Mouse (Mus musculus) adrenal gland, postnatal 14 days (tissue): ENCODE data around the gene C1s2. TPM values are rescaled to one million over a fixed set of nuclear protein-coding genes. Genes with fewer than 3 reads are reported as not detected.
"Not testable (repeated sequence)": the region's sequence is repeated elsewhere in the genome, so short reads cannot be mapped to it uniquely, and the experiment has no call there.

Source experiments
- DNase-seq: peaks from one replicate; pipeline ENCODE4 v3.0.0; 2021; ENCODE audit warnings: mixed read lengths
- total RNA-seq: library from RNA; stranded (reverse); gene quantifications from 2 replicates; pipeline ENCODE4 v1.2.3, GENCODE M21; 2021

C1s2 gene
- total RNA-seq, 1 experiment from 2014 or later = 2.9 TPM

DNA sequence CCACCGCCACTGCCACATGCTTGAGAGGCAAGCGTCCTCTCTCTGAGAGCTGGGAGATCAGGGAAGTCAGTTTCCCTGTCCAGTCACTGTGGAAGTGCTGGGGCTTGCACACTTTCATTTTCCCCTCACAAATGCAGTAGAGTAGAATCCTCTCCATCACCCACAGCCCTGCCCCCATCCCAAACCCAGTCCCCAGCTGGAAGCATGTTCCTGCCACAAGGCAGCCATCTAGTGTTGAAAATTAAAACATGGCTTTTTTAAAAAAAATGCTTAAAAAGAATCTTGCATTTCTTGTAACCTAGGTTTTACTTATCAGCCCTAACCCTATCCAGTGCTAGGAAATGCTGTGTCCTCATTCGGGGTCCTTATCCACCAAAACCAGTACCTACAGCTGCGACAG is 4.2 kb upstream of the C1s2 start:
- DNase-seq = peak; percentile 33

DNA sequence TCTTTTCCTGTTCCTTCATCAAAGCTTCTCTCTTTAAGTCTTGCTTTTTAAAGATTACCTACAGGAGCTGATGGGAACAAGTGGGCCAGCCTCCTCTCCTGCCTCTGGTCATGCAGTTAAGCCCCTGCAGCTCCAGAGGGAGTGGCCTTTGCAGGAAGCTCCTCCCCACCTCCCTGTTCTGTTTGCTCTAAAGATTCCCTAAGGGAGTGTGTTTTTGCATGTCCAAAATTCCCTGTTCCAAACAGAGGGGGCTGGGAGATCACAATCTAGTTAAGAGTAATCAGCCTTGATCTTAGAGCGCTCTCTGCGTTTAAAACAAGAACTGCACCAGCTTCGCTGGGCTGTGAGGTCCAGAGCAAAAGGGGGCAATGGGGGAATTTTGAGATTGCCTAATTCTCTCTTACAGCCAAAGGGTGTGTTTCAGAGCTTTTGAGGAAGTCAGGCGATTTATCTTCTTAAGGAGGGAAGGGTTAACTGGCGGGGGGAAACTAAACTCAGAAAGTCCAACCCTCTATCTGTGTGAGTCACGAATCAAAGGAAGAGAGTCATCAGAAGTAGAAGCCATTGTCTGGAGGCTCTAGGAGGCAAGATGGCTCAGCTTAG is 1.1 kb upstream of the C1s2 start:
- peak; percentile 52 for DNase-seq

DNA sequence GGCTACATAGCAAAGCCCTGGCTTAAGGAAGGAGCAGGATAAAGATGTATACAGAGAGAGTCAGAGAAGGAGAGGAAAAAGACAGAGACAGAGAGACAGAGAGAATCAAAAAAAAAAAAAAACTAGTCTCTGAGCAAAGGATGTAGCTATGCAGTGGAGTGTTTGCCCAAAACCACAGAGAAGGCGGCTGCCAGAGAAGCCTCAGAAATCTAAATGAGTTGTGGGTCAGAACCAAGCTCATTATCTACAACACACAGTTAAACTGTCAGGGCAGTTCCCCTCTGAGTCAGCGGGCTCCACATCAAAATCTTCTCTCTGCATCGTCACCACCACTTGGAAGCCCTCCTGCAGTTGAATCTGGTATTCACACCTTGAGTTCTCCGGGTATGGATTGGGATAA is 5.1 kb downstream of the C1s2 start:
- no peak for DNase-seq

DNA sequence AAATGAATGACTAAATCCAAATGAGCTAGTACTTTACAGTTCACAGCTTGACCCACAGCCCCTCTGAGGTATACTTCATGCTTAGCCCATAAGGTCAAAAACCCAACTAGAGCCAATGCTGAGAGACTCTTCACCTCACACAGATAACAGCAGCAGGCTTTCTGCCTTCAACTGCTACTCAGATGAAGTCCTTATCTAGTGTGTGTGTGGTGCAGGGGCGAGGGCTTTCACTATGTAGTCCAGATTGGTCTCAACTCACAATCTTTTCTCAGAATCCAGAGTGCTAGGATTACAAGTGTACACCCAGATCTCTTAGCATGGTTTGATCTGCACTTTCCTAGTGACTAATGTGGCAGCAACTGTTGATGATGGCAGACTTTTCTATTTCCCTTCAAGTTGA is 9.7 kb downstream of the C1s2 start:
- not testable (repeated sequence) for DNase-seq

DNA sequence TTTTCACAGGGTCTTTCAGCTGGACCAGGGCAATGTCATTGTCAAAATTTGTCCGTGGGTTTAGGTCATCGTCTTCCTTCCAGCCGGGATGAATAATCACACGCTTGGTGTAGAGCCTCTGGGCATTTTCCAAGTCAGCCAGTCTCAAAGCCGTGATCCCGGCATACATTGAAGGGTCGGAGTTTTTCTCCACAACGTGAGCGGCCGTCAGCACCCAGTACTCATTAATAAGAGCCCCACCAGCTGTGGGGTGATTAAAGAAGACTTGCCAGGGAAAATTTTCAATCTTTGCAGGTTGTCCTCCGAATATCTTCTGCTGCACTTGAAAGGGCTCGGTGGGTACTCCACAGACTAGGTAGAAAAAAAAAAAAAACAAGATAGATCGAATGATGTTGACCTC is 10.3 kb downstream of the C1s2 start:
- no peak for DNase-seq

DNA sequence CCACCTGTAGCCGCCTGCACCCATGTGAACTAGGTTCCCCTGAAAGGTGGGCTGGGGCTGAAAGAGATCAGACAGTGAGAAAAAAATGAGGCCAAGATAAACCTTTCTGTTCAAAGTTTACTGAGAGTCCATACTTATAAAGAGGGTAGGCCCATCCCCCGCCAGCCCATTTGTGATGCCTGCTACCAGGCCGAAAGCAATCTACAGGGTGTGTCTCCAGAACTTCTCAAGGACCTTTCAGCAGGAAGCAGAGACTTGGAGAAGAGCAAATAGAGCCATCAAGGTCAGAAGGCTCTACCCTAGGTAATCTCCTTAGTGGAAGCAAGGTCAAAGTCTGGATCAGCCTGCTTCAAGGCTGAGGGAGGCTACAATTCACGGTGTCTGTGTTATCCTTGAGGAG is 33.9 kb downstream of the C1s2 start:
- peak; percentile 23 for DNase-seq

DNA sequence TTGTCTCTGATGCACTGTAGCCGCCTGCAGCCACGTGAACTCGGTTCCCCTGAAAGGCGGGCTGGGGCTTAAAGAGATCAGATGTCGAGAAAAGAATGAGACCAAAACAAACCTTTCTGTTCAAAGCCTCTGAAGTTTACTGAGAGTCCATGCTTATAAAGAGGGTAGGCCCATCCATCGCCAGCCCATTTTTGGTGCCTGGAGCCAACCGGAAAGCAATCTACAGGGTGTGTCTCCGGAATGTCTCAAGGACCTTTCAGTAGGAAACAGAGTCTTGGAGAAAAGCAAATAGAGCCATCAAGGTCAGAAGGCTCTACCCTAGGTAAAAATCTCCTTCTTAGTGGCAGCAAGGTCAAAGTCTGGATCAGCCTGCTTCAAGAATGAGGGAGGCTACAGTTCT is 42.8 kb downstream of the C1s2 start:
- no peak for DNase-seq

DNA sequence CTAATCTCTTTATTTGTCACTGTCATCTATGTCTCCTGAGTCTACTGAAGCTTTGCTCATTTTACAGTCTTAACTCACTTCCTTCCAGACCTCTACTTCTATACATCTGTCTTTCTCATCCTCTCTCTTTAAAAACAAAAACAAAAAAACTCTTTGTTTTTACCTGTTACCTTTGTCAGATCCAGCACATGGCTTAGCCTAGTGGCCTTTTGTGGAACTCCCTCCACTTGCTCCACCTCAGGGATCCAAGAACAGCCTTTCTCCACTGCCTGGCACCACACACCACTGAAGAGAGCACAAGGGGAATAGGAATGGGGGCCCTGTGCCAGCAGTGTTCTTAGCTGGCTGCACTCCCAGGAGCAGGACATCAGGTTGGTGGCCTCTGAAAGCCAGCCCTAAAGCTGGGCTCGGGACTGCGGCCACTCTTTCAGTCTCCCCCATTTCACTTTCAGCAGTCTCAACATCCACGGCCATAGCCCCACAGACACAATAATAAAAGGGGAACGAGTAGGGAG is 43.6 kb downstream of the C1s2 start:
- DNase-seq = peak; percentile 76

DNA sequence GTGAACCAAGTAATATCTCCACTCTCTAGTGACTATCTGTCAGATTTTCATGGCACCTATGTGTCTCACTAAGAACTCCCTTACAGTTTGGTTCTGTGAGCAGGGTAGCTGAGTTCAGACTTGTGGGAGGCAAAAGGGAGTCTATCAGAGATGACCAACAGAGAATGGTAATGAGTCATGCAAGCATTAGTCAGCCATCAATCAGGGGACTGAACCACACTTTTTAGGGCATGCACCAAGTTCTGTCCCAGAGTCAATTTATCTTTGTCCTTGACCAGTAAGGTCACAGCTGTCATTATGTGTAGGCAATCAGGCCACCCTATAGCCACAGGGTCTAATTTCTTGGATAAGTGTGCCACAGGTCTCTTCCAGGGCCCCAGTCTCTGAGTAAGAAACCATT is 47.1 kb downstream of the C1s2 start:
- peak; percentile 24 for DNase-seq

DNA sequence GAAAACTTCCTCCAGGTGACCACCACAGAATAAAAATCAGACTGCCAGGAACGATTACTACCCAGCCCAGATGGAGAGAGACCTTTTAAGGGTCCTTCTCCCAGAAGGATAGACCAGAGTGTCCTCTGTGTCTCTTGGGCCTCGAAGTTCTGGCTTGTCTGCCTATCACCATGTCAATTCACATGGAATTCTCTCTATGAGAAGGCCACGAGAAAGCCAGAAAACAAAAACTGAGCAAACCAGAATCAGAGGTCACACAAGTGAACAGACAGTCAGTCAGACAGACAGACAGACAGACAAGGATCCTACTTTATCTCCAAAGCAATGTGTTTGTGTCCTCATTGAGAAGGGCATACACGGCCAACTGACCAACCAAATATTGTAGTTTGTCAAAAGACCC is 49.6 kb downstream of the C1s2 start:
- DNase-seq = no peak

DNA sequence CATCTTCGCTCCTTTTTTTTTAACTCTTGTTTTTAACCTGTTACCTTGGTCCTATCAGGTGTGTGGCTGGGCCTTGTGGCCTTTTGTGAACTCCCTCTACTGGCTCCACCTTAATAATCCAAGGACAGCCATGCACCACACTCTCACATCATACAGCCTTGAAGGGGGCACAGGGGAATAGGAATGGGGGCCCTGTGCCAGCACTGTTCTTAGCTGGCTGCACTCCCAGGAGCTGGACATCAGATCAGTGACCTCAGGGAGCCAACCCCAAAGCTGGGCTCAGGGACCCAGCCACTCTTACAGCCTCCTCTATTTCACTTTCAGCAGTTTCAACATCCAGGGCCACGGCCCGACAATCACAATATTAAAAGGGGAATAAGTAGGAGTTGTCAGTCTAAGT is 50.1 kb downstream of the C1s2 start:
- peak; percentile 90 for DNase-seq

DNA sequence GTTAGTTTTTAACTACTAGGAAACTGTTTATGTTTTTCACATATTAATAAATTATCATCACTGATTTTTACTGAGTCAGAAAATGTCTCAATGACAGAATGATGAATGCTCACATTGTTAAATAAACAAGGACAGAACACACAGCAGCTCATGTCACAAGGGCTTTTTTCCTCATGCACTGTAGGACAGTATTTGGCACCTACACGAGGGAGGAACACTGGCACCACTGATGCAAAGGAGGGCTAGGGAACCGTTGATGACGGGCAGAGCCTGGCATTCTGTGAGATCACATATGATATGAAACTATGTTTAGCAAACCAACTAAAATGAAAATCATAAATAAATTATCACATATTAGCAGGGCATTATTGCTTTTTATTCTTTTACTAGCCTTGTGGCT is 51.0 kb downstream of the C1s2 start:
- peak; percentile 16 for DNase-seq

DNA sequence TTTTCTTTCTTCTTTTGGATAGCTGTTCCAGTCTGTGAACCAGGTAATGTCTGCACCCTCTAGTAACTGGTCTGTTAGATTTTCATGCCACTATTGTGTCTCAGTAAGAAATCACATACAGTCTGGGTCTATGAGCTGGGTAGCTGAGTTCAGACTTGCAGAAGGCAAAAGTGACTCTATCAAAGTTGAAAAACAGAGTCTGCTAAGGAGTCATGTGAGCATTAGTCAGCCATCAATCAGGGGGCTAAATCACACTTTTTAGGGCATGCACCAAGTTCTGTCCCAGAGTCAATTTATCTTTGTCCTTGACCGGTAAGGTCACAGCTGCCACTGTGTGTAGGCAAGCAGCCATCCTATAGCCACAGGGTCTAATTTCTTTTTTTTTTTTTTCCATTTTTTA is 53.7 kb downstream of the C1s2 start:
- DNase-seq = peak; percentile 11

DNA sequence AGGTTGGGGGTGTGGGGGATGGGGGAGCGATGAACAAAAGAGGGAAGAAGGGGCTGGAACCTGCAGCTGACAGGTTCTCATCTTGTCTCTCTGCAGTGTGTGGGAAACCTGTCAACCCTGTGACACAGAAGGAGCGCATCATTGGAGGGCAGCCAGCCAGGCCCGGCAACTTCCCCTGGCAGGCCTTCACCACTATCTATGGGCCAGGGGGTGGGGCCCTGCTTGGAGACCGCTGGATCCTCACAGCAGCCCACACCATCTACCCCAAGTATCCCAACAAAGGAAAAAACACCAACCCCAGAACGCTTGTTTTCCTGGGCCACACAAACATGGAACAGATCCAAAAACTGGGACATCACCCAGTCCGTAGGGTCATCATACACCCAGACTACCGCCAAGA is 55.7 kb downstream of the C1s2 start:
- DNase-seq = peak; percentile 72

DNA sequence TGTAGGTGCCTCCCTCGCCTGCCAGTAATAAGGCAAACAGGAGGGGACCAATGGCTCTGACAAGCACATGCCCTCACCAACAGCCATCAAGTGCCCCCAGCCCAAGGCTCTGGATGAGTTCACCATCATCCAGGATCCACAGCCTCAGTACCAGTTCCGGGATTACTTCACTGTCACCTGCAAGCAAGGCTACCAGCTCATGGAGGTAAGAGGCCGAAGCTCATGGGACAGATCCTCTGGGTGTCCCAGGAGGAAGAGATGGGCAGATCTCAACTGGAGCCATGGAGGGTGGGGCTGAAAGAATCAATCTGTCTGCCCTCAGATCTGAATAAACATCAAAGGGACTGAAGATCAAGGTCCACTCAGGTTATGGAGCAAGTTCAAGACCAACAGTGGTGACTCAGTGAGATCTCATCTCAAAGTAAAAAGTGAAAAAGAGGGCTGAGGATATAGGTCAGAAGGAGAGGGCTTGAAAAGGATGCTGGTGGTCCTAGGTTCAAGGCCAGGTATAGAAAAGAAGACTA is 60.7 kb downstream of the C1s2 start:
- DNase-seq = not testable (repeated sequence)

Other genes starting within 250 kb of the C1s2 start
- gene Pex5, start 221.0 kb downstream of the C1s2 start, total RNA-seq = 99.4 and 106 TPM in 2 replicates
- gene Clstn3, start 171.3 kb downstream of the C1s2 start, total RNA-seq = 87.3 and 118 TPM in 2 replicates
- 9.2 and 17.6 TPM in 2 replicates for gene C1rl, start 143.0 kb downstream of the C1s2 start, total RNA-seq
- 34.4 and 39.6 TPM in 2 replicates for gene C1ra, start 123.7 kb downstream of the C1s2 start, total RNA-seq
- 51.8 and 66.5 TPM in 2 replicates for gene C1s1, start 93.7 kb downstream of the C1s2 start, total RNA-seq
- gene C1rb, start 65.8 kb downstream of the C1s2 start, total RNA-seq = 3.1 and 6.0 TPM in 2 replicates
- gene Lpcat3, start 26.9 kb upstream of the C1s2 start, total RNA-seq = 78.0 and 82.3 TPM in 2 replicates
- 79.7 and 87.9 TPM in 2 replicates for gene Emg1, start 76.1 kb upstream of the C1s2 start, total RNA-seq
- gene Phb2, start 76.3 kb upstream of the C1s2 start, total RNA-seq = 392 and 412 TPM in 2 replicates
- 7.3 and 23.1 TPM in 2 replicates for gene Ptpn6, start 102.6 kb upstream of the C1s2 start, total RNA-seq
- gene Grcc10, start 105.3 kb upstream of the C1s2 start, total RNA-seq = 338 and 346 TPM in 2 replicates
- gene Gm45234, start 119.9 kb upstream of the C1s2 start, total RNA-seq = not detected in 2 replicates
- gene Atn1, start 120.4 kb upstream of the C1s2 start, total RNA-seq = 70.3 and 84.6 TPM in 2 replicates
- 13.0 and 18.9 TPM in 2 replicates for gene Eno2, start 133.6 kb upstream of the C1s2 start, total RNA-seq
- not detected in 2 replicates for gene Lrrc23, start 143.6 kb upstream of the C1s2 start, total RNA-seq
- 13.0 and 14.6 TPM in 2 replicates for gene Spsb2, start 172.6 kb upstream of the C1s2 start, total RNA-seq
- gene Tpi1, start 178.2 kb upstream of the C1s2 start, total RNA-seq = 425 and 436 TPM in 2 replicates
- gene Usp5, start 193.4 kb upstream of the C1s2 start, total RNA-seq = 83.2 and 103 TPM in 2 replicates
- gene Cdca3, start 193.5 kb upstream of the C1s2 start, total RNA-seq = 22.2 and 26.1 TPM in 2 replicates
- 9.4 and 9.5 TPM in 2 replicates for gene Gnb3, start 204.2 kb upstream of the C1s2 start, total RNA-seq
- 21.4 and 26.1 TPM in 2 replicates for gene P3h3, start 221.7 kb upstream of the C1s2 start, total RNA-seq
- 1.6 and 2.3 TPM in 2 replicates for gene Gpr162, start 227.9 kb upstream of the C1s2 start, total RNA-seq